Mouse (Mus musculus) spleen, adult 18-20 months (tissue): ENCODE results near the gene Spocd1.

Experiments
- DNase-seq, 2 experiments: peaks; one replicate each; pipeline ENCODE4 v3.0.0; 2022; ENCODE audit warnings: mixed read lengths in 2 of 2

The Spocd1 gene

GRCm38 (mm10) chr4:129918901-129919300, 10.1 kb upstream of the Spocd1 start:
- no peak for DNase-seq

GRCm38 (mm10) chr4:129920542-129921313, 8.3 kb upstream of the Spocd1 start:
- no peak for DNase-seq

- no peak for DNase-seq
These were observed 7.8 kb upstream of the Spocd1 start for GRCm38 (mm10) chr4:129921314-129921587.

- no peak for DNase-seq
These were observed 4.9 kb upstream of the Spocd1 start for GRCm38 (mm10) chr4:129924143-129924542.

GRCm38 (mm10) chr4:129924694-129925093, 4.4 kb upstream of the Spocd1 start:
- peak in 1 of 2 experiments; percentile 31 for DNase-seq

GRCm38 (mm10) chr4:129926544-129926943, 2.5 kb upstream of the Spocd1 start:
- DNase-seq, result peak; percentile 43 to 58

- DNase-seq, result no peak
These were observed 2.0 kb upstream of the Spocd1 start for GRCm38 (mm10) chr4:129927091-129927490.

GRCm38 (mm10) chr4:129928124-129928751, 811 bp upstream of the Spocd1 start:
- DNase-seq, result peak; percentile 81 to 94

GRCm38 (mm10) chr4:129933696-129934095, 4.6 kb downstream of the Spocd1 start:
- DNase-seq, result no peak

GRCm38 (mm10) chr4:129934177-129934855, 5.3 kb downstream of the Spocd1 start:
- DNase-seq, result no peak

GRCm38 (mm10) chr4:129951359-129951821, 22.3 kb downstream of the Spocd1 start:
- DNase-seq, result no peak

GRCm38 (mm10) chr4:129952241-129952810, 23.3 kb downstream of the Spocd1 start:
- DNase-seq, result no peak

- no peak for DNase-seq
These were observed 25.5 kb downstream of the Spocd1 start for GRCm38 (mm10) chr4:129954527-129954926.

GRCm38 (mm10) chr4:129960180-129960944, 31.3 kb downstream of the Spocd1 start:
- DNase-seq, result peak; percentile 38 to 49

- no peak for DNase-seq
These were observed 36.2 kb downstream of the Spocd1 start for GRCm38 (mm10) chr4:129965294-129965693.

- no peak for DNase-seq
These were observed 37.2 kb downstream of the Spocd1 start for GRCm38 (mm10) chr4:129966201-129966600.

GRCm38 (mm10) chr4:129967024-129968014, 38.3 kb downstream of the Spocd1 start:
- no peak for DNase-seq

GRCm38 (mm10) chr4:129970168-129970567, 41.1 kb downstream of the Spocd1 start:
- DNase-seq, result no peak

GRCm38 (mm10) chr4:129970861-129971260, 41.8 kb downstream of the Spocd1 start:
- DNase-seq, result no peak

- DNase-seq, result no peak
These were observed 42.9 kb downstream of the Spocd1 start for GRCm38 (mm10) chr4:129971989-129972388.

- DNase-seq, result no peak
These were observed 45.2 kb downstream of the Spocd1 start for GRCm38 (mm10) chr4:129974285-129974684.
